Mouse (Mus musculus) layer of hippocampus, adult 11-12 months (tissue): ENCODE data around the gene Gjb4.
A peak's percentile ranks its signal among the peaks of the same experiment; 100 is the strongest.

ENCODE experiments used
- DNase-seq: peaks from one replicate; pipeline ENCODE4 v3.0.0; 2022; ENCODE audit warnings: low spot score

Gene Gjb4

DNA sequence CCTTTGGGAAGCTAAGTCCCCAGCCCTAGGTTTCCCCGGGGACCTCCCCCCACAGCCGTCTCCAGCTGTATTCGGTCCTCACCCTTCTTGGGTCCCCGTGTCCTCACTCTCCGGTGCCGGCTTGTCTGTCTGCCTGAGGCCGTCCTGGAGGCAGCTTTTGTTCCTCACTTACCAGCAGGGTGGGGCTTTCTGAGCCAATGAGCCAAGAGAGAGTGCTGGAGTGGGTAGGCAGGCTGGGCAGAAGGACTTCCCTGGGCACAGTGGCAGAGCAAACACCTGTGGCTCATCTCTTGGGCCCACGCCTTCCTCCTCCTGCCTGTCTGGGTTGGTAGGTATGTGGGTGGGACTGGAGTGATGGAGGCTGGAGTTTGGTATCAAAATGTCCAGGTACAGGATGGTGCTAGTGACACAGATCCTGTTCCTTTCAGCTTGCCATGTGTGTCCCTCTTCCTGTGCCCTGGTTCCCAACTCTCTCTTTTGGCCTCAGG lies at the start of gene Gjb4:
TSS of gene Gjb4 (minus strand) at position 131 of the 488 bp plus-strand sequence.
- no peak for DNase-seq

DNA sequence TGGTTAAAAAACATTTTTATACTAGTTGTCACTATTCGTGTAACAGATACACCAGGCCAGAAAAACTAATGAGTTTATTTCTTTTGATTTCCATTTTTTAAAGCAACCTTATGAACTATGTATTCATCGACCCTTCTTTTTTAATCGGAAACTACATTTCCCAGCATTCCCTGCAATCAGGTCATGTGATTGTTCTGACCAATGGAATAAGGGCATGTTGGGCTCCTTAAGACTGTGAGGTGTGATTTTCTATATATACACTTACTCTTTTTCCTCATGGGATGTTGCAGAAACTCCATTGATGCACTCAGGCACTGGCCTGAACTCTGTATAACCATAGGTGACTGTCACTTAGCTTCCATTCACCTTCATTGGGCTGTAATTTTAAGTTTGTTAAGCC lies 48.7 kb upstream of the Gjb4 start:
- no peak for DNase-seq

DNA sequence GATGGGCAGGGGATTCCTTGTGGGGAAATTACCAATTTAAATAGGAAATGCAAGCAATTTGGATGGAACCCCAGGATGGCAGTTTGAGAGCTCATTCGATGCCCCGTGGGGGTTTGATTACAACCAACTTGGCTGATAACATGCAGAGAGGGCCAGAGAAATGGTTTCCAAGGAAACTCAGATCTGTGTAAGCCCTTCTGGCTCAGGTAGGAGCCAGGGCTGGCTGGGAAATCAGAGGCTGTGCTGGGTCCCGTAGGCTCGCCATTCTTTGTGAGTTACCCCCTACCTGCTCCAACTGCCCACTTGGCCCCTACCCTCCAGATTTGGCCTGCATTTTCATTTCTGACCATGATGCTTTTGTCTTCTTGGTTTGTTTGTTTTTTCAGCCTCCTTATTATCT lies 48.3 kb upstream of the Gjb4 start:
- DNase-seq: no peak

DNA sequence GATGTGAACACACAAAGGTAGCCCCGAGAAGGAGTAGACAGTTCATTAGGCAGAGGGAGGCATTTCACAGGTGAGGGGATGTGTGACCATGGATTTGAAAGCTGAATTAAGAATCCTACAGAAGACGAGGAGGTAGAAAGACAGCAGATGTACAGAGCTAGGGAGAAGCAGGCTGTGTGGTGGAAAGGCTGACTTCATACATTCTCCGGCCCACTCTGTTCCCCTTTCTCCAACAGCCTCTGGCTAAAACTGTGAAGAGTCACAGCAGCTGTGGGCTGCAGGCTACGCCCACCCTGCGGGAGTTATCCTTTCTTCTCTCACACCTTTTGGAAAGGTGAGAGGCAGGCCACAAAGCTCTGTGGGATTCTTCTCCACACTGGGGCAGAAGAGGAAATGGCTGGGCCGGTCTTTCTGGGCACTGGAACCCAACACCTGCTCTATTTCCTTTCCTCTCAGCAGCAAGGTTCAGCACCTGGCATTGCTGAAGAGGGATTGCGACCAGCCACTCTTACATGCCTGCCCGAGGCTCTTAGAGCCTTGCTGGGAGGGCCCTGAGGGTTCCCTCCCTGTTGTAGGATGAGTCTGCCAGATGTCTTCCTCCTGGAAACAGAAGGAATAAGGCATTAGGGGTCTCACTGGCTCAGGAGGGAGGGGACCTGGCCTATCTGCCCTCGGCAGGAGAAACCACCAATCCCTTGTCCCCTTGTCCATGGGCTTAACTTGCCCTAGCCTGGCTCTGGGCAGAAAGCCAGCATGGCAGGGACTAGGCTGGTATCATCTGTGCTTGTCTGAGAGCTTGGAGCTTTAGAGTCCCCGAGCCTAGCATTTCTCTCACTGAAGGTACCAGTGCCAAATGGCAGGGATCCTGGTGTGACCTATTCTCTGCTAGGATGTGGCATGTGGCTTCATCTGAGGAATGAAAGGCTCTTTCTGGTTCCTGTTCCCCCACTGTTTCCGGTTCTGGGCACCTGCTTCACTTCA lies 46.6 kb upstream of the Gjb4 start:
- no peak for DNase-seq

DNA sequence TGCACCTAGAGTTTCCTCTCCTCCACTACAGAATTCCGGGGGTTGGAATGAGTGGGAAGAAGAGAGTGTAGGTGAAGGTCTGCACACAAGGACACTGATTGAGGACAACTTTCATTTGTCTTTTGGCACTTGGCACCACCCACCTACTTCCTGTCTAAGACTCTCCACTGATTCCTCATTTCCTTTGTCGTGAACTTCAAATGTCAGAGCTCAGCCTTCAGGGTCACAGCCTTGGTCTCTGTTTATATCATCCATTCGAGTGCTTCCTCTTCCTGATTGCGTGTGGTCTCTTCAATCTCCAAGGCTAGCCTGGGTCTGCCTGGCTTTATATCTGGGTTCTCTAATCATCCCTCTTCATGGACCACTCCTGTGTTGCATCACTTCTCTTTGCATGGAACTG lies 41.7 kb upstream of the Gjb4 start:
- no peak for DNase-seq

DNA sequence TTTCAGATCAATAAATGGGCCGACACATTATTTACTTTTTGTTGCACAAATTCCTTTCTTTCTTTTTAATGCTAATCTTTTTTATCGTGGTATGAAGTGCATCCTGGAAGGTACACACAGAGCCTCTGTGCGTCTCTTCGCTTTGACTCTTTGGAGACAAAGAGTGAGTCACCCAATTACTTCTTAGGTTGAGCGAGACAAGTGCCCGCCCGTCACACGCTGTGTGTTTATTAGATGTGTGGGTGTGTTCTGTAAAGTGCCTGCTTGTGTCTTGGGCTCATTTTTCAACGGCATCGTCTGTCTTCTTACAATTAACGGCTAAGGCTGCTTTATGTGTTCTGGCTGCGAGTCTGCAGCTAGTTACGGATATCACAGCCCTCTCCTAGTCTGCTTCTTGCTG lies 35.8 kb upstream of the Gjb4 start:
- peak; percentile 22 for DNase-seq

DNA sequence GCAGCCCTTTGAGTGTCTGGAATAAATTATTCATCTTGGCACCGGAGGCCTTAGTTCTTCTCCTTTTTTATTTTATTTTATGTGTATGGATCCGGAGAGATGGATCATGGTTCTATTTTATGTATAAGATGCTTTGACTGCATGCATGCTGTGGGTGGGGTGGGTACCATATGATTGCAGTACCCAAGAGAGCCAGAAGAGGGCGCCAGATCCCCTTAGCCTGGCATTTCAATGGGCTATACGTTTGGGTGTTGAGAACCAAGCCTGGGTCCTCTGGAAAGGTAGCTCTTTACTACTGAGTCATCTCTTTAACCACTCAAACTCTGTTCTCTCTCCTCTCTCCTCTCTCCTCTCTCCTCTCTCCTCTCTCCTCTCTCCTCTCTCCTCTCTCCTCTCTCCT lies 23.5 kb upstream of the Gjb4 start:
- DNase-seq: no peak

DNA sequence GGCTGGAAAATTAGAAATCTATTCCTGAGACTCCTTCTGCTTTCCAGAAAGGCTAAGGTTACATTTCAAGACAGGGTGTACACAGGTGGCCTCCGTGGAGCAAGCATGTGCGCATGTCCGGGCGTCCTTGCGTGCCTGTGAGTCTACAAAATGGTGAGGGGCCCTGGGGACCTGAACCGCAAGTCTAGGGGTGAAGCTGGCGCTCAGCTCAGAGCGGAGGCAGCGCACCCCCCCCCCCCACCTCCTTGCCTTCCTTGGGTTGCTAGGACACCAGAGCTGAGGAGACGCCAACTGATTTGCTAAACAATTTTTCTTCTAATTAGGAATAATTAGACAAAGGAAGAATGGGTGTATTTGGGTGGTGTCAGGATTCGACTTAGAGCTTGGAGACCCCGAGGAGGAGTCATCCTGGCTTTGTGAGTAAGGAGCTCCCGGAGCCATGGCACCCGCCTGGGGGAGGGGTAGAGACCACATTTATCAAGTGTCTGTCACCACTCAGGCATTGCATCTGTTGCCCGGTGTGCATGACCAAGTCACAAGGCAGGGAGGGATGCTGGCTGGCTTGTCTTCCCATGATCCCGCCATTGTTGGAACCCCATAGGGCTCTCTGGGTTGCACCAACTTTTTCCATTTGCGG lies 21.8 kb upstream of the Gjb4 start:
- no peak for DNase-seq

DNA sequence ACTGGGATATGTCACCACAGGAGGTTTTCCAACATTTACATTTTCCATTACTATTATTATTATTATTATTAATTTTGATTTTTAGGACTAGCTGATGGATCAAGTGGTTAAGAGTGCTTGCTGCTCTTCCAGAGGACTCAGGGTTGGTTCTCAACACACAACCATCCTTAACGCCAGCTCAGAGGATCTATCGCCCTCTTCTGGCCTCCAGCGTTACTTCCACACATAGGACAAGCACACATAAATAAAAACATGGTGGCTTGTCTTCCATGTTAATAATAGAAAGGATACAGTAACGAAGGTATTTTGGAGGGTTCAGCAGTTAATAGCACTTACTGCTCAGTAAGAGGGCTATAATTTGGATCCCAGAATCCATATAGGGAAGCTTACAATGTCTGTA lies 20.8 kb upstream of the Gjb4 start:
- DNase-seq: no peak

DNA sequence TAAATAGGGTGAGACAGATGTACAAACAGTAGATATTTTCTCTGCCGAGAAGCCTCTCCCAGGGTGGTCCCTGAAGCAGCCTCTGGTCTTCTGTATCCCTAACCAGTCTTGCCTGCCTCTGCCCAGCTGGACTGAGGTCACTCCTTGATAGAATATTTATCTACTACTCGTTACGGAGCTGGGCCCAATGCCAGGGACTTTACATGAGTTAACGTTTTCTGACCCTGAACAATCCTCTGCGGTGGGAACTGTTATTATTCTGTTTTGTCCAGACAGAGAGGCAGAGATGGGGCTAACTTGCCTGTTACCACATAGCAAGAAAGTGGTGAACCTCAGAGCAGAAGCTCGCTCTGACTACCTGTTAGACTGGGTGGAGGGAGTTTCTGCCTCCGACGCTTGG lies 19.6 kb upstream of the Gjb4 start:
- DNase-seq: no peak

DNA sequence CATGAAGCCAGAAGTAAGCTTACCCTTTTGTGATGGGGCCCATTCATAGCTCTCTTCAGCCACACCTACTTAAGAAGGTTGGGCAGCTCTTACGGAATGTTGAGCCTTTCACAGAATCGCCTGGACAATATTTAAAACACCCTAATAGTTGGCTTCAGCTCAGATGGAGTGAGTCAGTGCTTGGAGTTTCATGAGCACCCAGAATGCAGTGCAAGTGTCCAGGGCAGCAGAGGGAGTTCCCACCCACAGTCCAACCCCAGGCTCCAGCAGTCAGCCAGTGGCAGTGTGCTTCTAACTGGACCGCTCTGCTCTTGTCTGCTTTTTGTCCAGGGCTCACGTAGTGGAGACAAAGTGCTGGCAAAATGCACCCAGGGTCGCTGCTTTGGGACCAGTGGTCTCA lies 17.7 kb upstream of the Gjb4 start:
- no peak for DNase-seq

DNA sequence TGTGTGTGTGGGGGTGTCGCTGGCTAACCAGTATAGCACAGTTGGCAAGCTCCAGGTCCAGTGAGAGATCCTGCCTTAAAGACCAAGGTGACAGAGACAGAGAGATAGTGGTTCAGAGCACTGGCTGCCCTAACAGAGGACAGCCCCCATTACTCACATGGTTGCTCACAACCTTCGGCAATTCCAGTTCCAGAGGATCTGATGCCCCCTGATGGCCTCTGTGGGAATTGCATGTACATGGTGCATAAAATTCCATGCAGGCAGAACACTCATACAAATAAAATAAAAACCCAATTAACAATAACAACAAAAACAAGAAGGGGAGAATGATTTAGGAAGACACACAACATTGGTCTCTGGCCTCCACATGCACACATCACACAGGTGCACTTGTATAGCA lies 16.6 kb upstream of the Gjb4 start:
- no peak for DNase-seq

DNA sequence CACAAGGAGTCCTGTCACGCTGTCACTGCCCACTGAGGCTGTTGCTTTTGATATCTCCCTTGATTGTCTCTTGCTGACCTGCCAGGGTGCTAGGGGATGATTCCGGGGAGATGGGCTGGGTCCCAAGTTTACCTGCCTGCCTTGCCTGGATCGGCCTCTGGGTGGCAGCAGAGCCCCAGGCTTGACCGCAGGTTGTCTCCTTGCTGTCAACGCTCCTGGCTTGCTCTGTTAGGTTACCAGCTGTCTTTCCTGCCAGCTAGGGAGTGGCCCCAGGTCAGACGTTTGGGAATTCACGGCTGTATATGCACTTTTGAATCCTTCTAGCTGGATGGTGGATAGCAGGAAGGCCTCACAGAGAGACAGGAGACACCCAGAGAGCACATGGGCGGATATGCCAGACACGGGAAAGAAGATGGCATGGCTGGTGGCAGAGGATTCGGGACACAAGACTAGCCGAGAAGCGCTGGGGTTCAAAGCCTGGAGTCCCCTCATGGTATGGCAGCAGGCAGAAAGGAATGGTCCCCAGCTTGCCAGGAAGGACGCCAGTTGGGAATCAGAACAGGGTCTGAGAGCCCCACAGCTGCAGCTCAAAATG lies 14.6 kb upstream of the Gjb4 start:
- DNase-seq: peak; percentile 61

DNA sequence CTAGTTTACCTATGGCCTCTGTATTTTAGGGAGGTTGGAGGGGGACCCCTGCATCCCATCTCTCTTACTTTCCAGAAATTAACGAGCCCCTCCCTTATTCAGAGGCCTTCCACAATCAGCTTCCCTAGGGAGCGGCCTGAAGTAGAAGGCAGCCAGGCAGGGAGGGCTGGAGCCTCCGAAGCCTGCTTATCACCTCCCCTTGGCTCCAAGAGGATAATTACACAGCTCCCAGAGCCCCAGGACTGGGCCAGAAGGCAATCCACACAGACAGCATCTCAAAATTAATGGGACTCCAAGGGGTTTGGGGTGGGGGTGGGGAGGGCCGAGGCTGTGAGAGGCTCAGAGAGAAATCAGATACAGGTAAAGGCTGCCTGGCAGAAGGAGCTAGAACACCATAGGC lies 12.0 kb upstream of the Gjb4 start:
- no peak for DNase-seq

DNA sequence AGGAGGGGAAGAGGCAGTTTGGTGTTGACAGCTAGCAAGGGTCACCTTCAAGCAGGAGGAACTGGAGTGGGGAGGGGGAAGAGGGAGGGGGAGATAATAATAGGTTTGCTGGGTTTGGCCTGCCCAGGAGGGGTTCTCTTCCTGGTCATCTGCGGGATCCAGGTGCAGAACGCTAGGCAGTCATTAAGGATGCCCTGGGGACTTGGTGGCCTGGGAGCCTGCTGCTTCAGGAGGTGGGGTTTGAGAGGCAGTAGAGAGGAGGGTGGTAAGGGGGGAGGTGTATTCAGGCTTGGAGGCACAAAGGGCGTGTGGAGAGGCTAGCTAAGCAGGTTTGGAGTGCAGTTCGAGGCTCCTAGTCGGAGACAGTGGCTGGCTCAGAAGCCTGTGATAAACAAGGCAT lies 11.6 kb upstream of the Gjb4 start:
- DNase-seq: no peak

DNA sequence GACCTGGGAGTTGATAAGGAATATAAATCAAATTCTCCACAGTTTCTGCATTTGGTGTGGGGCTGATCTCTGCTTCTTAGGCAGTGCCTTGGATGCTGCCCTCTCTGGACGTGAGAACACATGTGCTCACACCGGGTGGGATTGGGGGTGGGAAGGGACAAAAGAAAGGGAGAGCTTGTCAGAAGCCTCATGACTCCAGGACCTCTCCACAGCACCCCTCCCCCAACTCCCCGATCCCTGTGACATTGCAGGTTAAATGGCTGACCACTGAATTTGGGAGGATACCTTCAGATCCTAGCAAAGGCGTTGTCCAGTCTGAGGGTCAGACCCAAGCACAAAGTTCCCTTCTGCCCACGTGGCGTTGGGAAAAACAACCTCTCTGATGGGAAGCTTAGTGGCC lies 10.6 kb upstream of the Gjb4 start:
- no peak for DNase-seq

DNA sequence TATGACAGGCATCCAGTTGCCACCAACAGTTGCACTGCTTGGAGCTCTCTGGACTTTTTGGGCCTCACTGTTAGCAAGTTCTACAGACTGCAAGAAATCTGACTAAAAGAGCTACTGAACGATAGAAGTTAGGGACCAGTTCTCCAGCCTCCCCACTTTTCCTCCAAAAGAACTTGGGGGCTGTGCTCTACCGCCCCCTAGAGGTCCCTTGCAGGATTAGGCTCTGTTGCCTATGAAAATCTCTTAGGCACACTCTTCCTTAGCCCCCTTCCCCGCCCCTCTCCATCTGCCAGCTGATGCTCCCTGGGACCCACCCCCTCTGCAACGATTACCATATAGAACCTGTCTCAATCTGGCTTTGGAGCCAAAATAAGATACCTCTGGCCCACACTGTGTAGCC lies 9.4 kb upstream of the Gjb4 start:
- no peak for DNase-seq

DNA sequence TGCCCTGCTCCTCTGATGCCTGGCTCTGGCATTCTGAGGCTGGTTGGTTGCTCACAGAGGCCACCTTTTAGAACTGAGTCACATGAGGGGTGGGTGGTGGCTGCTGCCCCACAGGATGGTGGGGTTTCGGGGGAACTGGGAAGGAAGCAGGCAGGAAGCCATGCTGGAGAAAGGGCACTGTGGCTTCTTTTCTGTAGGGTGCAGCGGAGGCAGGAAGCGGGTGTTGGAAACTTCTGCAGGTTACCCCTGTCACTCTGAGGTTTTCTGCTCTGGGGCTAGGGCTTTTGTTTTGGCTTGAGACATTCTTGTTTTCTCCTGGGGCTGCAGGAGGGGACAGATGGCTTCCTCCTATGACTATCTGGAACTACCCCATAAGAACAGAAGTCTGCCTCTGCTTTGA lies 8.6 kb upstream of the Gjb4 start:
- no peak for DNase-seq

DNA sequence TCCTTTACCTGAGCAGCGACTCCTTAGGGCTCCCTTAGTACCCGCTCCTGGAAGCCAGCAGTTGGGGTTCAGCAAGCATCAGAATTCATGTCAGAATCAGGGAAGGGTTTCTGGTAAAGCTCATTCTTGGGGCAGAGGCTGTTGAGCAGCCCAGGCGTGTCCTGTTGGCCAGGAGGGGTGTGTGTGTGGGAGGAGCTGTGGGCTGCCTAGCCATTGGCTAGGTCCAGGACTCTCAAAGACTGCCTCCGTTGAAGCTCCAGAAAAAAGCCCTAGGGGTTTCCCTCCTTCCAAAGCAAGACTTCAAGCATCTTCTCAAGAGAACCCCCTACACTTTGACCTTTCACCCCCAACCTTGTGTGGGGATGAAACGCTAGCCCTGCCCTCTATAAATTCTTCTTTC lies 4.1 kb upstream of the Gjb4 start, which contains the start of gene Gjb5:
TSS of gene Gjb5 (minus strand) at position 164 of the 400 bp plus-strand sequence.
- DNase-seq: no peak

DNA sequence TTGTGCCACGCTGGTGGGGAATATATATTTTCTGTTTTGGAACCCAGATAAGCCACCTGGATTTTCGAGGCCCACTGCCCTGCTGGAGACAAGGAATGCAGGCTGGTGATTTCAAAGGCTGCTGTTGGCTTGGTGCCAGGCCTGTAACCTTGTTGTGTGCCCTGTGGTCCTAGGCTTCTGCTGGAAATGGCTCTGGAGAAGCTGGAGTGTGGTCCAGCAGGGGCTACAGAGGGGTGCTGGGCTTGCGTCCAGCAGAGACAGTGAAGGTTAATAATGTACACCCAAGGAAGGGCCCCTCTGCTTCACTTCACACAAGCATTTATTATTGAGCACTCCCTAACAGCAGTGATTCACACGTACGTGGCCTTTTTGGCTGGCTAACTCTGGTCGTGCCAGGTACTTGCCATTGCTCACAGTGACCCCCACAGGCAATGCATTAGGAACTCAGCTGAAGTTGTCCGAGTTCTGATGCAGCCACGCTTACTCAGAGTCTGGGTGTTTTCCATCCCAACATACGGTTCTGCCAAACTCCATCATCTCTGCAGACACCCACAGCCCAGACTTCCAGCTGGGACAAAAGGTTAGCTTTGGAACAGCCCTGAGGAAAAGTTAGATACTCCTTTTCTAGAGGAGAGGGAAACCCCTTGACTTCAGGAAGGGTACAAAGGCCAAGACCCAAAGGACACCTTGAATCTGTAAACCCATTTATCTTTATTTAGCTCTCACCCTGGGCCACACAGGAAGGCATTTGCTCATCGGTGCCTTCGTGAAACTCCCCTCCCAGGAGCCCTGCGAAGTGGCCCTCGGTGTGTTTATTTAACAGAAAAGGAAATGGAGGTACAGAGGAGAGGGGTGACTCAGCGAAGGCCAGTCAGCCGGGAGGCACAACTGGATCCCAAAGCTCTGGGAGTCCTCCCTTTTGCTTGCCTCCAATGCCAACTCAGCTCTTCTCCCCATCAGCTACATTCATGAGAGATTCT lies 915 bp upstream of the Gjb4 start:
- DNase-seq: peak; percentile 26

DNA sequence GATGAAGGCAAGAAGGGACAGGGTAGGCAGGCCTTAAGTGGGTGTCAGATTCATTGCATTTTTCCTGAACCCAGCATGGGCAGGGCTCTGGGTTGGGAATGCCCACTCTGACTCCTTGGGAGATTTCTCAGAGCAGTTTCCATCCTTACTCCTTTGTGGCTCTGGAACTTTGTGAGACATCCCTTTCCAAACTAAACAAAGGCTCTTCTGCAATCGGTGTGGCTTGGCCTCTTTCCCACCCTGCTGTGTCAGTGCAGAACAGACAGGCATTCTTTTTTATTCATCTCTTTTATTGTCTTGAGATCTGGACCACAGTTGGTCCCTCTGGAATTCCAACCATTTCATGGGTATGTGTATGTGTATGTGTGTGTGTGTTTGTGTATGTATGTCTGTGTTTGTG lies 1.3 kb downstream of the Gjb4 start:
- no peak for DNase-seq
